Mouse (Mus musculus) liver, embryonic 14.5 days (tissue): Measurements from ENCODE around the gene Ccr9. TPM values are rescaled to one million over a fixed set of nuclear protein-coding genes. Genes with fewer than 3 reads are reported as not detected.

Experiments
- ATAC-seq: fragments of 200-750 bp; cut with Nextera tagmentation; 2 replicates; pipeline ENCODE4 v1.8.0; 2017; ENCODE audit warnings: moderate number of reproducible peaks, mild to moderate bottlenecking, moderate library complexity; ENCODE audit not compliant: insufficient read depth
- DNase-seq, 3 experiments: peaks; one replicate each; pipeline ENCODE4 v3.0.0-alpha.2; 2012 to 2013; ENCODE audit warnings: low read depth in 3 of 3, low spot score in 3 of 3
- H3K27ac ChIP-seq: fragments of 300-500 bp; sonication (generic); 2 replicates; pipeline ENCODE4 v1.5.1; 2014; ENCODE audit warnings: moderate library complexity, mild to moderate bottlenecking, control low read depth, inconsistent platforms
- H3K27me3 ChIP-seq: fragments of 300-500 bp; sonication (generic); 2 replicates; pipeline ENCODE4 v1.6.1; 2014; ENCODE audit warnings: mild to moderate bottlenecking, low read length, moderate library complexity; ENCODE audit not compliant: control insufficient read depth, insufficient read depth
- H3K36me3 ChIP-seq: fragments of 300-500 bp; sonication (generic); replicated peaks from 2 replicates; pipeline ENCODE4 v1.6.1; 2014; ENCODE audit warnings: low read depth; ENCODE audit not compliant: control insufficient read depth, insufficient read depth
- H3K4me1 ChIP-seq, 2 experiments: fragments of 200-500 bp in 1 of 2; fragments of 300-500 bp in 1 of 2; sonication (generic) in 1 of 2; replicated peaks; 2 replicates each; pipeline ENCODE4 v1.6.1; 2012 to 2014; ENCODE audit warnings: antibody characterized with exemption in 1 of 2, inconsistent platforms in 1 of 2, low read length in 1 of 2; ENCODE audit not compliant: control insufficient read depth in 2 of 2, insufficient read depth in 2 of 2
- H3K4me2 ChIP-seq: fragments of 300-500 bp; sonication (generic); 2 replicates; pipeline ENCODE4 v1.6.1; 2014; ENCODE audit warnings: low read depth, mild to moderate bottlenecking, control low read depth, moderate library complexity
- H3K4me3 ChIP-seq, 2 experiments: fragments of 200-500 bp in 1 of 2; fragments of 300-500 bp in 1 of 2; sonication (generic) in 1 of 2; 2 replicates each; pipeline ENCODE4 v1.5.1; 2012 to 2014; ENCODE audit warnings: low read depth in 2 of 2, low read length in 2 of 2, mild to moderate bottlenecking in 2 of 2, control low read depth in 1 of 2, inconsistent platforms in 1 of 2, moderate library complexity in 1 of 2; ENCODE audit not compliant: insufficient read depth in 1 of 2
- H3K9ac ChIP-seq: fragments of 300-500 bp; sonication (generic); replicated peaks from 2 replicates; pipeline ENCODE4 v1.6.1; 2014; ENCODE audit warnings: mild to moderate bottlenecking, control low read depth, moderate library complexity
- H3K9me3 ChIP-seq: fragments of 300-500 bp; sonication (generic); 2 replicates; pipeline ENCODE4 v1.6.1; 2016; ENCODE audit warnings: low read length, mixed read lengths; ENCODE audit not compliant: control insufficient read depth
- CTCF ChIP-seq: IDR thresholded peaks from 2 replicates; pipeline ENCODE4 v1.5.1; 2016; ENCODE audit warnings: antibody characterized with exemption, low read depth, control low read depth
- EP300 ChIP-seq: IDR thresholded peaks from 2 replicates; pipeline ENCODE4 v1.6.1; 2016; ENCODE audit warnings: antibody characterized with exemption, low read depth
- WGBS: fragments of 180-500 bp; shearing (Covaris S2); extraction: QIAGEN DNeasy Blood & Tissue Kit; methylation state at CpG from one replicate; pipeline ENCODE4 v1.1.7; 2014; ENCODE audit not compliant: insufficient replicate concordance; 5-methylcytosine and 5-hydroxymethylcytosine counted together
- polyA plus RNA-seq, 2 experiments: library from polyadenylated mRNA; depleted of rRNA in 1 of 2; stranded (reverse) in 1 of 2; unstranded in 1 of 2; fragments of >200 nt; fragmentation: Nextera tagmentation in 1 of 2; extraction: Ambion mirVana in 1 of 2; gene quantifications; 2 replicates each; pipeline versions ENCODE4 v1.2.1 to v1.2.3; 2012 to 2014

The Ccr9 gene
- polyA plus RNA-seq, 2 experiments, result 0.12 to 0.14 TPM

DNA sequence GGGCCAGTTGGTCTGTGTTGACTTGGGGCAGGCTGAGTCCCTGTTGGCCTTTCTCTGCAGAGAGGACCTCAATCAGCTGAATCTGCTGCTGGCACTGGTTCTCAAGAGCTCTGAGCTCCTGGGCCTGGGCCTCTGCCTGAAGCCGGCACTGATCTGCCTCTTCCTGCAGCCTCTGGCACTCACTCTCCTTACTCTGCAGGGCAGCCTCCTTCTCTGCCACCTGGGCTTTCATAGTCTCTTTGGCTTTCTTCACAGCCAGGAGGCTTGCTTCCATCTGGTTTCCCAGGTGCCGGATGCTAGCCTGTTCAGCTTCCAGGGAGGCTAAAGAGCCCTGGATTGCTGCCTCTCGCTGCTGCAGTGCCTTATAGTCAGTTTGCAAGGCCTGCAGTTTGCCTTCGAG is 150.7 kb downstream of the Ccr9 start:
- H3K27ac ChIP-seq, result no peak overlapping the region
- H3K4me2 ChIP-seq, result no peak overlapping the region
- 78% methylated on average over 4 of the region's 4 CpGs for WGBS
- no peak for TF ChIP-seq EP300
- TF ChIP-seq CTCF, result no peak
- H3K9me3 ChIP-seq, result no peaks in the 10 kb centered on the region
- peaks cover 4% of the 10 kb centered on the region for H3K36me3 ChIP-seq
- DNase-seq (no peak), ATAC-seq (no peak)
- H3K4me1 ChIP-seq, result no peaks in the 10 kb centered on the region
- no peaks in the 10 kb centered on the region for H3K27me3 ChIP-seq
- no peak overlapping the region for H3K4me3 ChIP-seq
- no peak overlapping the region for H3K9ac ChIP-seq

Other genes with a start within 250 kb of the Ccr9 start
- gene Limd1, start 199.7 kb upstream of the Ccr9 start, polyA plus RNA-seq (2012; rRNA removed), result 10.7 and 12.7 TPM in 2 replicates
- gene Limd1, start 199.7 kb upstream of the Ccr9 start, polyA plus RNA-seq (2014; fragmentation: Nextera tagmentation; extraction: Ambion mirVana), result 23.2 and 24.2 TPM in 2 replicates
- 6.6 and 9.9 TPM in 2 replicates for gene Sacm1l, start 148.7 kb upstream of the Ccr9 start, polyA plus RNA-seq (2012; rRNA removed)
- gene Sacm1l, start 148.7 kb upstream of the Ccr9 start, polyA plus RNA-seq (2014; fragmentation: Nextera tagmentation; extraction: Ambion mirVana), result 25.8 and 28.7 TPM in 2 replicates
- gene Slc6a20b, start 45.9 kb upstream of the Ccr9 start, polyA plus RNA-seq (2012; rRNA removed), result 0.13 and 0.22 TPM in 2 replicates
- 0.05 and 0.11 TPM in 2 replicates for gene Slc6a20b, start 45.9 kb upstream of the Ccr9 start, polyA plus RNA-seq (2014; fragmentation: Nextera tagmentation; extraction: Ambion mirVana)
- gene Slc6a20a, start 446 bp downstream of the Ccr9 start, polyA plus RNA-seq (2012; rRNA removed), result 2.7 and 3.3 TPM in 2 replicates
- gene Slc6a20a, start 446 bp downstream of the Ccr9 start, polyA plus RNA-seq (2014; fragmentation: Nextera tagmentation; extraction: Ambion mirVana), result 2.5 and 2.6 TPM in 2 replicates
- gene Lztfl1, start 39.3 kb downstream of the Ccr9 start, polyA plus RNA-seq (2012; rRNA removed), result 5.2 and 5.9 TPM in 2 replicates
- 24.3 and 26.0 TPM in 2 replicates for gene Lztfl1, start 39.3 kb downstream of the Ccr9 start, polyA plus RNA-seq (2014; fragmentation: Nextera tagmentation; extraction: Ambion mirVana)
- gene Cxcr6, start 128.0 kb downstream of the Ccr9 start, polyA plus RNA-seq (2012; rRNA removed), result 0.03 and 0.04 TPM in 2 replicates
- gene Cxcr6, start 128.0 kb downstream of the Ccr9 start, polyA plus RNA-seq (2014; fragmentation: Nextera tagmentation; extraction: Ambion mirVana), result 0.18 and 0.23 TPM in 2 replicates
- gene Fyco1, start 173.5 kb downstream of the Ccr9 start, polyA plus RNA-seq (2012; rRNA removed), result 2.1 and 2.5 TPM in 2 replicates
- gene Fyco1, start 173.5 kb downstream of the Ccr9 start, polyA plus RNA-seq (2014; fragmentation: Nextera tagmentation; extraction: Ambion mirVana), result 1.6 and 2.9 TPM in 2 replicates
- 0.01 TPM in 1 of 2 replicates, not detected in the other for gene Xcr1, start 183.6 kb downstream of the Ccr9 start, polyA plus RNA-seq (2012; rRNA removed)
- gene Xcr1, start 183.6 kb downstream of the Ccr9 start, polyA plus RNA-seq (2014; fragmentation: Nextera tagmentation; extraction: Ambion mirVana), result not detected in 2 replicates